Mouse (Mus musculus) forebrain, embryonic 12.5 days (tissue): ENCODE measurements around the gene Rab33a. TPM values are rescaled to one million over a fixed set of nuclear protein-coding genes. Genes with fewer than 3 reads are reported as not detected.

Experiments
- ATAC-seq: fragments of 200-750 bp; cut with Nextera tagmentation; 2 replicates; pipeline ENCODE4 v1.8.0; 2017; ENCODE audit warnings: moderate TSS enrichment; ENCODE audit not compliant: low FRiP score
- H3K27ac ChIP-seq: fragments of 300-500 bp; sonication (generic); 2 replicates; pipeline ENCODE4 v1.5.1; 2016; ENCODE audit warnings: mild to moderate bottlenecking
- H3K27me3 ChIP-seq: fragments of 300-500 bp; sonication (generic); 2 replicates; pipeline ENCODE4 v1.6.1; 2016; ENCODE audit warnings: mild to moderate bottlenecking
- H3K36me3 ChIP-seq: fragments of 300-500 bp; sonication (generic); replicated peaks from 2 replicates; pipeline ENCODE4 v1.6.1; 2016; ENCODE audit warnings: mild to moderate bottlenecking
- H3K4me1 ChIP-seq: fragments of 300-500 bp; sonication (generic); 2 replicates; pipeline ENCODE4 v1.6.1; 2016
- H3K4me2 ChIP-seq: fragments of 300-500 bp; sonication (generic); 2 replicates; pipeline ENCODE4 v1.6.1; 2016; ENCODE audit warnings: mild to moderate bottlenecking, moderate library complexity
- H3K4me3 ChIP-seq: fragments of 300-500 bp; sonication (generic); replicated peaks from 2 replicates; pipeline ENCODE4 v1.5.1; 2016; ENCODE audit warnings: mild to moderate bottlenecking
- H3K9ac ChIP-seq: fragments of 300-500 bp; sonication (generic); 2 replicates; pipeline ENCODE4 v1.6.1; 2016; ENCODE audit warnings: mild to moderate bottlenecking
- H3K9me3 ChIP-seq: fragments of 300-500 bp; sonication (generic); 2 replicates; pipeline ENCODE4 v1.6.1; 2016
- WGBS: fragments of 180-500 bp; shearing (Covaris S2); methylation state at CpG from one replicate; pipeline ENCODE4 v1.1.7; 2016; 5-methylcytosine and 5-hydroxymethylcytosine counted together
- polyA plus RNA-seq: library from polyadenylated mRNA; unstranded; fragments of >200 nt; fragmentation: Nextera tagmentation; extraction: Ambion mirVana; gene quantifications from 2 replicates; pipeline ENCODE4 v1.2.1, GENCODE M21; 2016

Rab33a gene
- polyA plus RNA-seq, 1 experiment from 2014 or later = 39.5 TPM

DNA sequence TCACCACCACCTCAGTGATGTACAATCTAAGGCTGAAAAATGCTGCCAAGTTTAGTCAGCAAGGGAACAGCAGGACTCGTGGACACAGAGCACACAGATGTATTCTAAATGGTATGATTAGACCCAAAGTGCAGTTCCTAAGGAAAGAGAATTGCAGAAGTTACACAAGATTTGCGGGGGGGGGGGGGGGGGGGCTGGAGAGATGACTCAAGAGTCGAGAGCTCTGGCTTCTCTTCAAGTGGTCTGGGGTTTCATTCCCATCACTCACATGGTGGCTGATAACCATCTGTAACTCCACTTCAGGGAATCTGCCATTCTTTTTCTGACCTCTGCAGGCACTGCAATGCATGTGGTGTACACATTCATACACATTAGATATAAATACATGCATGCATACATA is 7.3 kb downstream of the Rab33a start:
- no peaks in the 10 kb centered on the region; the same call in 1 of the 2 replicates for H3K4me1 ChIP-seq
- H3K27me3 ChIP-seq = no peaks in the 10 kb centered on the region
- H3K4me3 ChIP-seq = no peak overlapping the region
- H3K36me3 ChIP-seq = no peaks in the 10 kb centered on the region
- 62% methylated on average over 3 of the region's 3 CpGs for WGBS
- ATAC-seq = no peak
- H3K9ac ChIP-seq = no peak overlapping the region
- H3K27ac ChIP-seq = no peak overlapping the region
- no peaks in the 10 kb centered on the region for H3K9me3 ChIP-seq
- H3K4me2 ChIP-seq = no peak overlapping the region

DNA sequence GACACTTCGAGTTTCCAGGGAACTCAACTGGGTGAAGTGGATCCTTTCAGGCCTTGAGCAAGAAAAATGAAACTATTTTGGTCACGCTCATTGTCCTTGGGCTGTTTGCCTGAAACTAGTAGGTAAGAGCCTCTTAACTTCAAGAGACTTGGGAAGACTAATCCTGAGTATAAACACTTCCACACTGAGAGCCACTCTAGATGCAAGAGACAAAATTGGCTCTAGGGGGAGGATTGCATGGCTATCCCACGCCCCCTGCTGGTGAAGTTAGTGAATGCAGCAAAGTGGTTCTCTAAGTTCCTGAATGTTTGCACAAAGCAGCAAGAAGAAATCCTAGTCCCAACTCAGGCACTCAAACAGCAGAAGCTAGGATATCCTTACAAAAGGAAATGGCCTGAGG is 13.1 kb downstream of the Rab33a start:
- Histone ChIP-seq H3K9me3 (no peaks in the 10 kb centered on the region), H3K4me3 (no peak overlapping the region), H3K36me3 (no peaks in the 10 kb centered on the region), H3K4me2 (no peak overlapping the region), H3K27ac (no peak overlapping the region), H3K4me1 (no peaks in the 10 kb centered on the region), H3K27me3 (no peaks in the 10 kb centered on the region), H3K9ac (no peak overlapping the region)
- 25% methylated on average over 3 of the region's 3 CpGs for WGBS
- ATAC-seq = no peak

Other genes with a start within 250 kb of the Rab33a start
- gene Bcorl1, start 177.9 kb upstream of the Rab33a start, polyA plus RNA-seq = 6.4 and 6.7 TPM in 2 replicates
- gene Elf4, start 56.2 kb upstream of the Rab33a start, polyA plus RNA-seq = 1.6 and 1.7 TPM in 2 replicates
- gene Aifm1, start 5.7 kb upstream of the Rab33a start, polyA plus RNA-seq = 68.1 and 71.5 TPM in 2 replicates
- 20.7 and 22.4 TPM in 2 replicates for gene Zfp280c, start 75.2 kb downstream of the Rab33a start, polyA plus RNA-seq
- 30.8 and 36.7 TPM in 2 replicates for gene Slc25a14, start 104.1 kb downstream of the Rab33a start, polyA plus RNA-seq
- not detected in 2 replicates for gene Gpr119, start 155.2 kb downstream of the Rab33a start, polyA plus RNA-seq
- gene Rbmx2, start 175.7 kb downstream of the Rab33a start, polyA plus RNA-seq = 27.9 and 33.6 TPM in 2 replicates